8 mouse cellular contexts compared by ENCODE assay signal in the genomic region with DNA sequence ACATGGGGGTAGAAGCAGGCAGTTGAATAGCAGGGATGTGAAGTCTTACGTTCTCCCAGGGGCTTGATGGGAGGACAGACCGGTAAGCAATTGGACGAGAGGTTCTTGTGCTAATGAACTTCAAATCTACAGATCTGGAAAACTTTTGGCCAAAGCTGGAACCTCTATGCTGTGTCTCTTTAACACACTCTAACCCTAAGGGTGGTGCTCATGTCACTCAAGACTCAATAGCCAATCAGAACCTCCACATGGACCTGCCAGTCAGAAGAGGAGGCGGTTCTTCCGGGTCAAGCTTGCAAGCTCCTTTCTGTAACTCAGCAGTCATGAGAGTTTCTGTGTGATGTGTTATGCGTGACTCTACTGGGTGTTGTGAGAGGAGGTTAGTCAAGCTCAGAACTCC. TPM values are rescaled to one million over a fixed set of nuclear protein-coding genes. Genes with fewer than 3 reads are reported as not detected.
DNase-seq lines count a peak whose midpoint lies in the region; ATAC-seq and TF ChIP-seq lines count a peak whose summit lies in the region.
"Not testable (repeated sequence)": the region's sequence is repeated elsewhere in the genome, so short reads cannot be mapped to it uniquely, and the experiment has no call there.

Gm14295 (plus strand) TSS at position 301 of the 400 bp plus-strand sequence.

- not testable (repeated sequence) for H3K36me3 ChIP-seq in forebrain, embryonic 13.5 days (ENCODE audit: poor library complexity, severe bottlenecking); heart, embryonic 15.5 days; kidney, adult 2 months (ENCODE audit: control insufficient read depth, insufficient read depth, low read length); liver, embryonic 15.5 days (replicated peaks); midbrain, embryonic 15.5 days (replicated peaks); stomach, postnatal 0 days (ENCODE audit: control insufficient read depth, insufficient read depth, low read length)

- TF ChIP-seq POLR2A in bone marrow macrophage, adult 2 months (IDR thresholded peaks at IDR 0.05; ENCODE audit: borderline replicate concordance, low read depth, low read length); kidney, adult 2 months (IDR thresholded peaks at IDR 0.05; ENCODE audit: low read depth, low read length): not testable (repeated sequence)

- H3K27me3 ChIP-seq in forebrain, embryonic 13.5 days; heart, embryonic 15.5 days; kidney, adult 2 months (replicated peaks; ENCODE audit: control insufficient read depth, insufficient read depth, low read length); liver, embryonic 15.5 days; midbrain, embryonic 15.5 days (replicated peaks); stomach, postnatal 0 days (ENCODE audit: control insufficient read depth, insufficient read depth, low read length): not testable (repeated sequence)

- H3K4me1 ChIP-seq in bone marrow macrophage, adult 2 months (ENCODE audit: control insufficient read depth, insufficient read depth, low read length); forebrain, embryonic 13.5 days; heart, embryonic 15.5 days (replicated peaks); kidney, adult 2 months (ENCODE audit: control insufficient read depth, insufficient read depth, low read length); liver, embryonic 15.5 days (replicated peaks); midbrain, embryonic 15.5 days; stomach, postnatal 0 days (replicated peaks; ENCODE audit: control insufficient read depth, insufficient read depth): not testable (repeated sequence)

- DNase-seq in kidney, adult 2 months; left cerebral cortex, postnatal 10 days (ENCODE audit: extremely low spot score in 1 of 2, low spot score in 2 of 2); stomach, postnatal 0 days (ENCODE audit: low spot score): not testable (repeated sequence)

- peak within 1 kb of the TSS; percentile 54 for H3K9ac ChIP-seq in forebrain, embryonic 13.5 days
- H3K9ac ChIP-seq in heart, embryonic 15.5 days; liver, embryonic 15.5 days; stomach, postnatal 0 days (ENCODE audit: low read length): not testable (repeated sequence)
- peak within 1 kb of the TSS; percentile 32; the same call in 1 of the 2 replicates for H3K9ac ChIP-seq in midbrain, embryonic 15.5 days

- not testable (repeated sequence) for H3K27ac ChIP-seq in bone marrow macrophage, adult 2 months (ENCODE audit: insufficient read depth, low read depth, low read length); forebrain, embryonic 13.5 days; heart, embryonic 15.5 days; kidney, adult 2 months (ENCODE audit: insufficient read depth, low read depth, low read length); liver, embryonic 15.5 days (replicated peaks); midbrain, embryonic 15.5 days; stomach, postnatal 0 days (replicated peaks)

- peak within 1 kb of the TSS; percentile 63 for H3K4me3 ChIP-seq in bone marrow macrophage, adult 2 months (ENCODE audit: insufficient read depth, low read length)
- H3K4me3 ChIP-seq in forebrain, embryonic 13.5 days = peak within 1 kb of the TSS; percentile 44
- peak within 1 kb of the TSS; percentile 53 for H3K4me3 ChIP-seq in heart, embryonic 15.5 days
- H3K4me3 ChIP-seq in kidney, adult 2 months (ENCODE audit: insufficient read depth, low read depth, low read length) = peak within 1 kb of the TSS; percentile 80
- peak within 1 kb of the TSS; percentile 51 for H3K4me3 ChIP-seq in liver, embryonic 15.5 days (replicated peaks)
- H3K4me3 ChIP-seq in midbrain, embryonic 15.5 days = peak within 1 kb of the TSS; percentile 41
- H3K4me3 ChIP-seq in stomach, postnatal 0 days (ENCODE audit: low read depth, low read length) = peak within 1 kb of the TSS; percentile 29

- intact Hi-C loops in left cerebral cortex, postnatal 10 days (cut with DNase I) = not testable (repeated sequence)

- ATAC-seq in forebrain, embryonic 13.5 days; heart, embryonic 15.5 days (replicated peaks; ENCODE audit: insufficient number of reproducible peaks, insufficient read depth, low FRiP score, low read depth); liver, embryonic 15.5 days (ENCODE audit: insufficient read depth); midbrain, embryonic 15.5 days (replicated peaks); stomach, postnatal 0 days (ENCODE audit: low FRiP score, low TSS enrichment): not testable (repeated sequence)

- TF ChIP-seq CTCF in bone marrow macrophage, adult 2 months (IDR thresholded peaks at IDR 0.05; ENCODE audit: low read depth, low read length); kidney, adult 2 months (conservative IDR thresholded peaks at IDR 0.05; ENCODE audit: insufficient read depth, insufficient read length, low read depth, low read length); stomach, postnatal 0 days (IDR thresholded peaks at IDR 0.05; ENCODE audit: low read depth): not testable (repeated sequence)

- H3K4me2 ChIP-seq in forebrain, embryonic 13.5 days = peak within 1 kb of the TSS; percentile 53
- peak within 1 kb of the TSS; percentile 54 for H3K4me2 ChIP-seq in heart, embryonic 15.5 days
- H3K4me2 ChIP-seq in liver, embryonic 15.5 days = peak within 1 kb of the TSS; percentile 50
- H3K4me2 ChIP-seq in midbrain, embryonic 15.5 days = peak within 1 kb of the TSS; percentile 42
- peak within 1 kb of the TSS; percentile 42 for H3K4me2 ChIP-seq in stomach, postnatal 0 days (replicated peaks; ENCODE audit: low read depth)

- TF ChIP-seq EP300 in stomach, postnatal 0 days (optimal IDR thresholded peaks at IDR 0.05) = not testable (repeated sequence)

- no CpG with 5 or more reads among the region's 6 CpGs for WGBS in forebrain, embryonic 13.5 days
- no CpG with 5 or more reads among the region's 6 CpGs for WGBS in heart, embryonic 15.5 days
- no CpG with 5 or more reads among the region's 6 CpGs for WGBS in kidney, adult 2 months
- no CpG with 5 or more reads among the region's 6 CpGs for WGBS in liver, embryonic 15.5 days (ENCODE audit: insufficient replicate concordance)
- whole genome bisulfite sequencing in midbrain, embryonic 15.5 days = no CpG with 5 or more reads among the region's 6 CpGs
- WGBS in stomach, postnatal 0 days = no CpG with 5 or more reads among the region's 6 CpGs

- H3K9me3 ChIP-seq in forebrain, embryonic 13.5 days (replicated peaks); heart, embryonic 15.5 days (replicated peaks); liver, embryonic 15.5 days (replicated peaks); midbrain, embryonic 15.5 days; stomach, postnatal 0 days (ENCODE audit: control insufficient read depth, low read length): not testable (repeated sequence)

RNA-seq across cellular contexts. Expression of gene Gm14295, which starts in this region (rescaled TPM):
- 2.7 and 11.1 TPM in 2 replicates for polyA plus RNA-seq in bone marrow macrophage, adult 2 months (2012; ENCODE audit: insufficient read depth, insufficient read length, missing spikeins)
- 10.1 and 10.9 TPM in 2 replicates for polyA plus RNA-seq in forebrain, embryonic 13.5 days (2015; fragmentation: Nextera tagmentation; extraction: Ambion mirVana)
- 11.1 and 12.1 TPM in 2 replicates for polyA plus RNA-seq in heart, embryonic 15.5 days (2015; fragmentation: Nextera tagmentation; extraction: Ambion mirVana)
- polyA plus RNA-seq in kidney, adult 2 months (2012; rRNA removed) = 2.5 and 3.5 TPM in 2 replicates
- 10 to 100 TPM; 13.4 to 14.8 TPM for total RNA-seq in left cerebral cortex, postnatal 10 days (2021)
- polyA plus RNA-seq in liver, embryonic 15.5 days (2015; fragmentation: Nextera tagmentation; extraction: Ambion mirVana) = 2.6 and 4.0 TPM in 2 replicates
- polyA plus RNA-seq in midbrain, embryonic 15.5 days (2015; fragmentation: Nextera tagmentation; extraction: Ambion mirVana) = 7.6 and 9.3 TPM in 2 replicates
- polyA plus RNA-seq in stomach, postnatal 0 days (2015; fragmentation: Nextera tagmentation; extraction: Ambion mirVana) = 14.6 and 18.2 TPM in 2 replicates

Comparison
In these comparisons a context has a peak if more than half of its experiments do, and no peak if none do; other contexts are left out.
1. H3K4me3 ChIP-seq: peak in every context shown above with its lines; median percentile 80 in kidney, adult 2 months; 63 in bone marrow macrophage, adult 2 months; 53 in heart, embryonic 15.5 days; 51 in liver, embryonic 15.5 days; 44 in forebrain, embryonic 13.5 days; 41 in midbrain, embryonic 15.5 days; 29 in stomach, postnatal 0 days.